Mouse (Mus musculus) heart, postnatal 0 days (tissue): ENCODE data around the gene Fes.

Experiments
- CTCF ChIP-seq: IDR thresholded peaks from 2 replicates; pipeline ENCODE4 v1.5.1; 2016; ENCODE audit warnings: antibody characterized with exemption, control low read depth, low read depth
- EP300 ChIP-seq: IDR thresholded peaks from 2 replicates; pipeline ENCODE4 v1.6.1; 2016; ENCODE audit warnings: antibody characterized with exemption, low read depth

- TF ChIP-seq CTCF (peak; percentile 69), EP300 (no peak)
These were observed 47.0 kb downstream of the Fes start, which contains the start of gene Unc45a for GRCm38 (mm10) chr7:80340793-80341192.
